Mouse (Mus musculus) lung, adult 2 months (tissue): ENCODE data around the gene Aasdh.

ENCODE experiments used
- CTCF ChIP-seq: fragments of 200-500 bp; IDR thresholded peaks from 2 replicates; pipeline ENCODE4 v1.5.1; 2011; ENCODE audit warnings: mild to moderate bottlenecking, low read length, control low read depth; ENCODE audit not compliant: insufficient read depth
- POLR2A ChIP-seq: fragments of 200-500 bp; IDR thresholded peaks from 2 replicates; pipeline ENCODE4 v1.6.1; 2011; ENCODE audit warnings: low read depth, mild to moderate bottlenecking, control low read depth, low read length, borderline replicate concordance; ENCODE audit errors: extremely low read depth

GRCm38 (mm10) chr5:76924296-76924695, 19.0 kb upstream of the Aasdh start:
- TF ChIP-seq POLR2A (no peak), CTCF (no peak)
